Mouse (Mus musculus): ENCODE data around the gene Gstm4.
"Not testable (repeated sequence)": the region's sequence is repeated elsewhere in the genome, so short reads cannot be mapped to it uniquely, and the experiment has no call there.

Gstm4 gene

DNA sequence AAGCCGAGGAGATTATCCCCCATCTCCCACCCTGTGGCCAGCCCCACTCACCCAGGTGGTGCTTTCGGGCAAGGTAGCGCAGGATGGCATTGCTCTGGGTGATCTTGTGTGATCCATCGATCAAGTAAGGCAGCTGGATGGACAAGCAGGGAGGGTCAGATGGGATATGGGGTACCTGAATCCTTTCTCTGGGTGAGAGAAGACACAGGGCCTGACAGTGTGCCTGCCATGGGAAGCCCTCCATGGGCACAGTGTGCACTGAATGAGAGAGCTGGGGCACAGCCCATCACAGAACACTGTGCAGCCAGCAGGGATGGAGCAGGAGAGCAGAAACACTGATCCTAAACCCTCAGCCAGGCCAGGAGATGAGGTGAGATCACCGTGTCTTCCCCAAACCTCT lies 28.2 kb downstream of the Gstm4 start:
- not testable (repeated sequence) for DNase-seq (ENCODE audit: low spot score)

DNA sequence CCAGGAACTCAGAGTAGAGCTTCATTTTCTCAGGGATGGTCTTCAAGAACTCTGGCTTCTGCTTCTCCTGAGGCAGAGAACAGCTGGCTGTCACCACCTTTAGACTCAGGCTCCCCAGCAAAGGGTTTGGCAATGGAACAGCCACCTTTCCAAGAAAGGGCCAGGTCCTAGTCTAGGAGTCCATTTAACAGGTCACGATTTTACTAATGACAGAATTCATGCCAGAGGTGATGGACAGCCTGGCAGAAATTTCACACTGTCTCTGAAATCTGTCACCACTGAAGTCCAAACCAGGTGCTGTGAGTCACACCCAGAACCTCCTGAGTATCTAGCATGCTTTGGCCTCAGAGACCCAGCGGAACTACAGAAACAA lies 29.7 kb downstream of the Gstm4 start:
- no peak for DNase-seq (ENCODE audit: low spot score)

DNA sequence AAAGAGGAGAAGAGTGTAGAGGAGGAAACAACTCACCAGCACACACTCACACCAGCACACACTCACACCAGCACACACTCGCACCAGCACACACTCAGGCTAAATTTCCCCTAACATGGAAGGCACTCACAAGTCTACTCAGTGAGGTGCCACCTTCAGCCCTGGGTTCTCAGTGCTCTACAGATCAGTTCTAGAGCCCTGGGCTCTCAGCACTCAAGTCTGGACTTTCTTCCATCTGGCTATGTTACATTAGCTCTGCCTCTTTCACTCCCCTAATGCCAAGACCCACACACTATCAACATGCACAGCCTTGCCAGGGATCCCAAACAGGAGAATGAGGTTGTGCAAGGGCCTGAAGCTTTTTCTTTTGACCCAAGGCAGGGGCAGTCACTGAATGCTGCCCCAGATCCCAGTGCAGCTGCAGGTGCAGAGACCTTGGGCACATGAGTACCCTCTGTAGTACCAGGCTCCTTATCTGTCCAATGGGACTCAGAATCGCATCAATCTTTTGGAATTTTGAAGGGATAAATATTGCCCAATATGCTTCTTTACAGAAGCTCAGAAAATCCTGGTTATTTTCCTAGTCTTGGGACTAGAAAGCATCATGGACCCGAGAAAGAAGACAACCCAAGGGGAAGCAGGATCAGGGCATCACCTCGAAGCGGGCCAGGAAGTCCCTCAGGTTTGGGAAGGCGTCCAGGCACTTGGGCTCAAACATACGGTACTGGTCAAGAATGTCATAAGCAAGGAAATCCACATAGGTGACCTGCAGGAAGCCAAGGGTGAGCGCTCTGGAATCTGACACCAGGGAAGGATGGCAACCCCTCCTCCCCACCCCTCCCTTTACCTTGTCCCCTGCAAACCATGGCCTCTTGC lies 30.4 kb downstream of the Gstm4 start:
- no peak for DNase-seq (ENCODE audit: low spot score)

DNA sequence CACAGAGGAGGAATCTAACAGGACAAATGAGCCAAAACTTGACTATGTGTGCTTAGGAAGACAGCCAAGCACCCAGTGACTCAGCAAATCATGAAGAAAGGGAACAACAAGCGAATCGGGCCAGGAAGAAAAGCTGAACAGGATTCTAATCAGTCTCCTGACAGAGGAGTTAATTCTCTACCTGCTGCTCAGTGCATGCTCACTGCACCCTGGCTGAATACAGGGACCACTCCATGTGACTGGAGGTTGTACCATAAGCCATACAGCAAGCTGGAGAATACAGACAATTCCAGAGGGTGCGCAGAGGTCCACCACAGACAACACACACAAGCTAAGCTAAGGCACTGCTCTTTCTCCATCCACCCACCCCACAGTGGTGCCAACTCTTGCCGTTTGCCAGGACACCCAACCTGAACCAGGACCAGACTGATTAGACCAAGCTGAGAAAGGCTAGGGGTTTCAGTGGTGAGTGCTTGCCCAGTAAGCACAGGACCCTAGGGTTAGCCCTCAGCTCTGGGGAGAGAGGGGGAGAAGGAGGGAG lies 31.3 kb downstream of the Gstm4 start:
- no peak for DNase-seq (ENCODE audit: low spot score)

DNA sequence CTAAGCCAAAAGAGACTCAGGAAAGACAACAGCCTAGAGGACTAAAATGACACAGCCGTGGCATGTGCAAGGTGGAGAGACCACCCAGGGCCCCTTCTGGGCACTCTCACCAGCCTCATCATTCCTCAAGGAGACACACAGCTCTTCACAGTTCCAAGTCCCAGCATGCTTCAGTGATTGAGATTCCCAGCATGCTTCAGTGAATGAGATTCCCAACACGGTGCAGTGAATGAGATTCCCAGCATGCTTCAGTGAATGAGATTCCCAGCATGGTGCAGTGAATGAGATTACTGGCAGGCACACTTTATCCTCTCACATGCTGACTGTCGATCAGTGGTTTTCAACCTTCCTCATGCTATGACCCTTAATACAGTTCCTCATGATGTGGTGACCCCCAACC lies 33.1 kb downstream of the Gstm4 start:
- no peak for DNase-seq (ENCODE audit: low spot score)

DNA sequence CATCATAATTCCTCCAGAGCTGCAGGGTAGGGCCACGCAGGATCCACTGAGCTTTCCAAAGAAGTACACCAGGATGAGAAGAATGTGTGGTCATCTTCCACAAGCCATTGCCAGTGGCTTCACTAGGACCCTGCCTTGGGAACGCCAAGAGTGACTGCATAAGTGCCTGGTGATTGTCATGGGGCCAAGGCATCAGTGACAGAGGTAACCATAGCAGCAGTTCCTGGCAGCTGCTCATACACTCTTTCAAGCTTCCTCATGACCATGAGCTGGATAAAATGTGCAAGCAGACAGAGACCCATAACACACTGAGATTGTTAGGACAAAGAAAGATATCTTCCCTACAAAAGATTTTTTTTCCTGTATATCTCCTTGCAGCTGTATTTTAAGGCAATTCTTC lies 34.4 kb downstream of the Gstm4 start:
- DNase-seq (ENCODE audit: low spot score): no peak

DNA sequence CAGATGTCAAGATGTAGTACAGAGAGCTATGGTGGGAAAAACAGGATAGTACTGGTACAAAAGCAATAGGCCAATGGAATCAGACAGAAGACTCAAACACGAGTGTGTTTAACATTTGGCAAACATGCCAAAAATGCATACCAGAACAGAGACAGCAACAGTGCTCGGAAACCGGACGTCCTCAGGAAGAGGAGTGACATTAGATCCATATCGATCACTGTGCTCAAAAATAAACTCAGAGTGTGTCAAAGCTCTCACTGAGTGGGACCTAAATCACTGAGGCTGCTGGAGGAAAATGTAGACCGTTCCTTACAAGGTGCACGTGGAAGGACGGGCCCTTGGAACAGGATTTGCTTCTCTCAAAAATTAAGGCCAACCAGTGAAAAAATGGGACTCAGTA lies 42.7 kb downstream of the Gstm4 start:
- DNase-seq (ENCODE audit: low spot score): no peak

DNA sequence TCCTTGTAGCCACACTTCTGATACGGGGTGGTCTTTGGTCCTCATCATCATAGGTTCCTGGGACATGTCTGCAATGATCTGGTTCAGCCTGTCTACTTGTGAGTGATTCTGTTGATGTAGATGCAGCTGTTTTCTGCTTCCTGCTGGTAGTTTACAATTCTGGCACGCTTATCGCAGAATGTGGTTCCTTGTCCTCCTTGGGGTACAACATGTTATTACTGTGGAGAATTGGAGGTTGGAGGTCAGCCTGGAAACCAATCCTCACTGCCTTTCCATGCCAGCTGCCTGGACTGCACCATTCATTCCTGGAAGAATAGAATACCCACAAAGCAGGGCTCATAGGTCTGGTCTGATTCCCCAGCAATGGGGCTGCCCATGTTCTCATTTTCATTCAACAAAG lies 45.2 kb downstream of the Gstm4 start:
- no peak for DNase-seq (ENCODE audit: low spot score)

DNA sequence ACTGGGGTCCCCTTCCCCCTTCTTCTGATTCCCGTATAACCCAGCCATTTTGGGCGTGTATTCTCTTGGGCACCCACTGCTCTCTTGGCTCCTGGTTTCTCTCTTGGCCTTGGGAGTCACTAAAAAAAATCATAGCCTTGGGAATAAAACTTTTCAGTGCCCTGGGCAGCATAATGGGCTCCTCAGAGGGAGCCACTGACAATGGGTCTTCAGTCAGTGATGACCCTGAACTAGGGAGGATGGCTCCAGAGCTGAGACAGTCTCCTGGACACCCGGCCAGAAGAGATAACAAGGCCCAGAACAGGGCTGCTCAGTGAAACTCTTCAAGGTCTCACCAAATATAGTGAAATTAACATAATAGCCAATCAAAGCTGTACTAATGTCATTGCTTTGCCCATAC lies 46.1 kb downstream of the Gstm4 start:
- no peak for DNase-seq (ENCODE audit: low spot score)

DNA sequence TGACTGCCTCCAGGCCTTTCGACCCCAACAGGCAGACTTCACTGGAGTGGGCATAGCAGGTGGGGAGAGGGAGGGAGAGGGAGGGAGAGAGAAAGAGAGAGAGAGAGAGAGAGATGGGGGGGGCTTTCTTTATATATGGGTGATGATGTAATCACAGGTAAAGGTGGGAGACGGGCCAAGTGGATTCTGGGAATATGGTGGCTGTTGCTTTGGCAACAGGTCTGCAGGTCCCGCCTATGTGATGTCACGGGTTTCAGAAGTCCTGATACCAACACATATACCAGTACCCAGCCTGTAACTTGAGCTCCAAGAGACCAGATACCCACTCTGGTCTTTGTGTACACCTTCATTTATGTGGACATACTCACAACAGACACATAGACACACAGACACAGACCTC lies 48.1 kb downstream of the Gstm4 start:
- no peak for DNase-seq (ENCODE audit: low spot score)

DNA sequence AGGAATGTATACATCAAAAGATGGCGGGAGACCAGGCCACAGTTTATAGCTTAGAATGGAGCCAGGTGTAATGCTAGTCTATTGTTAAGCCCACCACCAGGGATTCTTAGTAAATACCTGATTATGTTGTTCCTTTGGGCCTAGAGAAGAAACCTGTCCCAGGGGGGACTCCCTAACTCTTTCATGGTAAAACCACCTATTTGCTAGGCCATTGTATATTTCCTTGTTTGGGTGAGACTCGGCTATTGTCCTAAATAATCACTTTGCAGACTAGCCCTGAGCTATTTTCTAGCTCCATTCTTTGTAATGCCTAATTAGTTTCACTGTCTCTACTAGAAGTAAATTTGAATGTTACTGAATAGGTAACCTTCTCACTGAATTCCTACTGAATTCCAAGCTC lies 48.7 kb downstream of the Gstm4 start:
- not testable (repeated sequence) for DNase-seq (ENCODE audit: low spot score)
